Comparison of ENCODE assay signal across 26 mouse cellular contexts in the genomic region with DNA sequence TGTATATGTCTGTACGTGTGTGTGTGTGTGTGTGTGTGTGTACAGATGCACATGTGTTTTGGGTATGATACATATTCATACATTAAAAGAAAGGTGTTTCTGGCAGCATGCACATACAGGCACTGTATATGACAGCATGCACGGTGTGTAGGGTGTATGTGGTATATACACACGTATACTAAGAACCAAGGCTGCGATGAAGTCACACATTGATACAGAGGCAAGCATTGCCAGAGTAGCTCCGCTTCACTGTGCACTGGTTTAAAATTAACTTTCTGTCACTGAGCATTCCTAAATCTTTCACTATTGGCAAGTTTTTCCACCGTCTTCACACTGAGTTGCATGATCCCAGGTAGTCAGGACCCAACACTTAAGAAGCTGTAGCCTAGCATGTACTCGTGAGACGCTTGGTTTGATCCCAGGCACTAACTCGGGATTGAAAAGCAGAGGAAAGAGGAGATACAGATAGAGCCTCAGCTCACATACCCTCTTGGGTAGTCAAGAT. TPM values are rescaled to one million over a fixed set of nuclear protein-coding genes. Genes with fewer than 3 reads are reported as not detected.
A peak's percentile ranks its signal among the peaks of the same experiment; 100 is the strongest.
DNase-seq lines count a peak whose midpoint lies in the region; ATAC-seq lines count a peak whose summit lies in the region.
"Had no signal": no experiment of that assay in that cellular context is flagged by ENCODE, and none has a peak within 500 bp of the region (broad histone marks: within the 10 kb centered on the region; RNA-seq: fewer than 3 reads in every experiment).

No protein-coding gene starts in this region.

- H3K27ac ChIP-seq in kidney, embryonic 16.5 days (ENCODE audit: low read length) = peak overlapping the region; percentile 73
- no peak overlapping the region for H3K27ac ChIP-seq in liver, embryonic 16.5 days (ENCODE audit: low read length)
- no peak overlapping the region for H3K27ac ChIP-seq in liver, embryonic 12.5 days
- H3K27ac ChIP-seq in limb, embryonic 10.5 days = 0 out of 2 replicates have a peak overlapping the region, but pooled peaks have one; percentile 25
- H3K27ac ChIP-seq: embryonic facial prominence, embryonic 12.5 days; embryonic facial prominence, embryonic 15.5 days; gastrocnemius, adult 2 months had no signal

- no peak overlapping the region for H3K4me3 ChIP-seq in kidney, embryonic 16.5 days (ENCODE audit: low read length)
- no peak overlapping the region for H3K4me3 ChIP-seq in liver, embryonic 16.5 days (ENCODE audit: low read depth, low read length)
- no peak overlapping the region for H3K4me3 ChIP-seq in liver, embryonic 12.5 days
- no peak overlapping the region for H3K4me3 ChIP-seq in limb, embryonic 10.5 days
- H3K4me3 ChIP-seq: embryonic facial prominence, embryonic 12.5 days; embryonic facial prominence, embryonic 15.5 days; gastrocnemius, adult 2 months had no signal

- no peaks in the 10 kb centered on the region for H3K9me3 ChIP-seq in kidney, embryonic 16.5 days (ENCODE audit: low read length)
- H3K9me3 ChIP-seq in liver, embryonic 16.5 days (replicated peaks; ENCODE audit: control insufficient read depth, low read length) = no peaks in the 10 kb centered on the region
- H3K9me3 ChIP-seq in liver, embryonic 12.5 days (replicated peaks) = no peaks in the 10 kb centered on the region
- no peaks in the 10 kb centered on the region for H3K9me3 ChIP-seq in limb, embryonic 10.5 days (replicated peaks)
- H3K9me3 ChIP-seq: embryonic facial prominence, embryonic 12.5 days; embryonic facial prominence, embryonic 15.5 days had no signal

- H3K27me3 ChIP-seq in kidney, embryonic 16.5 days (ENCODE audit: insufficient read depth, low read length) = no peaks in the 10 kb centered on the region
- no peaks in the 10 kb centered on the region for H3K27me3 ChIP-seq in liver, embryonic 16.5 days (ENCODE audit: control insufficient read depth, insufficient read depth, low read depth, low read length)
- H3K27me3 ChIP-seq in liver, embryonic 12.5 days (replicated peaks) = 0 out of 2 replicates have a peak, but pooled peaks cover 3% of the 10 kb centered on the region
- H3K27me3 ChIP-seq in limb, embryonic 10.5 days (ENCODE audit: low read depth, poor library complexity, severe bottlenecking) = no peaks in the 10 kb centered on the region
- H3K27me3 ChIP-seq: embryonic facial prominence, embryonic 12.5 days; embryonic facial prominence, embryonic 15.5 days had no signal

- no peaks in the 10 kb centered on the region for H3K36me3 ChIP-seq in kidney, embryonic 16.5 days (ENCODE audit: insufficient read depth, low read length)
- no peaks in the 10 kb centered on the region for H3K36me3 ChIP-seq in liver, embryonic 16.5 days (ENCODE audit: control insufficient read depth, insufficient read depth)
- H3K36me3 ChIP-seq in liver, embryonic 12.5 days = no peaks in the 10 kb centered on the region
- H3K36me3 ChIP-seq in limb, embryonic 10.5 days = no peaks in the 10 kb centered on the region
- H3K36me3 ChIP-seq: embryonic facial prominence, embryonic 12.5 days; embryonic facial prominence, embryonic 15.5 days had no signal

- no peak overlapping the region for H3K4me2 ChIP-seq in kidney, embryonic 16.5 days (replicated peaks; ENCODE audit: low read depth, low read length)
- H3K4me2 ChIP-seq in liver, embryonic 16.5 days (ENCODE audit: low read depth, low read length) = no peak overlapping the region
- no peak overlapping the region for H3K4me2 ChIP-seq in liver, embryonic 12.5 days
- H3K4me2 ChIP-seq: embryonic facial prominence, embryonic 12.5 days; embryonic facial prominence, embryonic 15.5 days; heart, embryonic 11.5 days had no signal

- ATAC-seq in kidney, embryonic 16.5 days (ENCODE audit: low FRiP score, low TSS enrichment) = peak; percentile 82
- 0 out of 2 replicates have a peak, but pooled peaks have one; percentile 32 for ATAC-seq in liver, embryonic 16.5 days (ENCODE audit: low read depth)
- ATAC-seq in liver, embryonic 12.5 days = no peak
- ATAC-seq: CD4-positive, CD25-positive, alpha-beta regulatory T cell, adult 4 months; forebrain, embryonic 14.5 days; forebrain, postnatal 0 days had no signal

- H3K4me1 ChIP-seq in kidney, embryonic 16.5 days (ENCODE audit: insufficient read depth, low read length) = peaks cover 43% of the 10 kb centered on the region
- H3K4me1 ChIP-seq in liver, embryonic 16.5 days (ENCODE audit: control insufficient read depth, low read depth, low read length) = peaks cover 4% of the 10 kb centered on the region
- peaks cover 20% of the 10 kb centered on the region for H3K4me1 ChIP-seq in liver, embryonic 12.5 days
- peaks cover 41% of the 10 kb centered on the region for H3K4me1 ChIP-seq in limb, embryonic 10.5 days

- peak; percentile 66 for DNase-seq in kidney, adult 9 months
- no peak for DNase-seq in kidney, postnatal 25 days
- DNase-seq in kidney, postnatal 10 days = no peak
- DNase-seq in limb, embryonic 10.5 days (ENCODE audit: low spot score) = no peak
- DNase-seq in layer of hippocampus, postnatal 10 days (ENCODE audit: low spot score in 2 of 2) = no peak
- DNase-seq: adrenal gland, adult 2 months; adrenal gland, postnatal 14 days; cerebellum, adult 11 months; cerebellum, adult 2 months; cerebellum, adult 9-11 months; cerebellum, postnatal 25 days; forebrain, postnatal 0 days; gastrocnemius, adult 2 months; gastrocnemius, postnatal 14 days; heart, adult 11 months; heart, postnatal 10 days; heart, postnatal 4 days had no signal

- 63% methylated on average over 9 of the region's 9 CpGs for WGBS in kidney, embryonic 16.5 days
- WGBS in liver, embryonic 16.5 days (ENCODE audit: insufficient replicate concordance) = 55% methylated on average over 9 of the region's 9 CpGs
- 69% methylated on average over 9 of the region's 9 CpGs for WGBS in liver, embryonic 12.5 days (ENCODE audit: insufficient replicate concordance)
- WGBS in limb, embryonic 10.5 days = 85% methylated on average over 9 of the region's 9 CpGs

- no peak overlapping the region for H3K9ac ChIP-seq in kidney, embryonic 16.5 days (replicated peaks; ENCODE audit: low read length)
- no peak overlapping the region for H3K9ac ChIP-seq in liver, embryonic 16.5 days (ENCODE audit: low read depth, low read length)
- no peak overlapping the region for H3K9ac ChIP-seq in liver, embryonic 12.5 days
- H3K9ac ChIP-seq: embryonic facial prominence, embryonic 12.5 days; embryonic facial prominence, embryonic 15.5 days; forebrain, postnatal 0 days had no signal

RNA-seq across cellular contexts. Expression of a gene that starts 34.4 kb away (rescaled TPM):
- polyA plus RNA-seq in kidney, embryonic 16.5 days (2015; fragmentation: Nextera tagmentation; extraction: Ambion mirVana) = 7.0 and 9.8 TPM in 2 replicates
- polyA plus RNA-seq in liver, embryonic 16.5 days (2015; fragmentation: Nextera tagmentation; extraction: Ambion mirVana) = 1.1 and 1.3 TPM in 2 replicates
- polyA plus RNA-seq in liver, embryonic 12.5 days (2016; fragmentation: Nextera tagmentation; extraction: Ambion mirVana) = 2.5 and 2.7 TPM in 2 replicates
- polyA plus RNA-seq in limb, embryonic 10.5 days (2016; fragmentation: Nextera tagmentation; extraction: Ambion mirVana) = 10.4 and 16.7 TPM in 2 replicates
- total RNA-seq in layer of hippocampus, postnatal 10 days (2021) = 10 to 100 TPM; 51.2 to 65.8 TPM
- total RNA-seq: MEL had no signal

Comparison
In these comparisons a context has a peak if more than half of its experiments do, and no peak if none do; other contexts are left out.
1. H3K27ac ChIP-seq: peak in kidney, embryonic 16.5 days (single experiment) and limb, embryonic 10.5 days (single experiment); none in liver, embryonic 16.5 days (single experiment) and liver, embryonic 12.5 days (single experiment).